Mouse (Mus musculus): ENCODE measurements around the gene Slc9a5. TPM values are rescaled to one million over a fixed set of nuclear protein-coding genes. Genes with fewer than 3 reads are reported as not detected.

Slc9a5 gene
- polyA plus RNA-seq, 1 experiment from 2014 or later: 12.3 TPM

- peaks cover 17% of the 10 kb centered on the region for H3K4me1 ChIP-seq (ENCODE audit: control insufficient read depth, insufficient read depth, low read depth, low read length)
- H3K9me3 ChIP-seq (ENCODE audit: control insufficient read depth, low read length): no peaks in the 10 kb centered on the region
- WGBS: 3% methylated on average over 34 of the region's 34 CpGs
- peak overlapping the region; percentile 53 for H3K9ac ChIP-seq (ENCODE audit: low read depth, low read length)
- H3K27ac ChIP-seq (ENCODE audit: low read depth, low read length): no peak overlapping the region
- H3K4me3 ChIP-seq (ENCODE audit: low read length): peak overlapping the region; percentile 79
- no peaks in the 10 kb centered on the region for H3K36me3 ChIP-seq (ENCODE audit: control insufficient read depth, insufficient read depth, low read length)
- H3K4me2 ChIP-seq (ENCODE audit: low read length): peak overlapping the region; percentile 76
- peaks cover 3% of the 10 kb centered on the region; the same call in 1 of the 2 replicates for H3K27me3 ChIP-seq (replicated peaks; ENCODE audit: control insufficient read depth, insufficient read depth, low read length)
- peak; percentile 1; the same call in 1 of the 2 replicates for ATAC-seq
Measured at GRCm38 (mm10) chr8:105346611-105347427, 1.8 kb upstream of the Slc9a5 start.

- Histone ChIP-seq H3K9ac (ENCODE audit: low read depth, low read length) (peak within 1 kb of the TSS; percentile 85), H3K27me3 (replicated peaks; ENCODE audit: control insufficient read depth, insufficient read depth, low read length) (peaks cover 3% of the 10 kb centered on the region; the same call in 1 of the 2 replicates), H3K4me2 (ENCODE audit: low read length) (peak within 1 kb of the TSS; percentile 76), H3K9me3 (ENCODE audit: control insufficient read depth, low read length) (no peaks in the 10 kb centered on the region), H3K36me3 (ENCODE audit: control insufficient read depth, insufficient read depth, low read length) (no peaks in the 10 kb centered on the region), H3K4me3 (ENCODE audit: low read length) (peak within 1 kb of the TSS; percentile 79), H3K27ac (ENCODE audit: low read depth, low read length) (peak within 1 kb of the TSS; percentile 82), H3K4me1 (ENCODE audit: control insufficient read depth, insufficient read depth, low read depth, low read length) (peaks cover 17% of the 10 kb centered on the region)
- WGBS: under 1% methylated on average over 52 of the region's 53 CpGs
- peak; percentile 89 for ATAC-seq
Measured at GRCm38 (mm10) chr8:105347428-105348221, 1.0 kb upstream of the Slc9a5 start, which contains the start of gene Fhod1. Gene Fhod1, minus strand, starts transcription at chr8:105347953.

- peak overlapping the region; percentile 85 for H3K9ac ChIP-seq (ENCODE audit: low read depth, low read length)
- H3K27me3 ChIP-seq (replicated peaks; ENCODE audit: control insufficient read depth, insufficient read depth, low read length): peaks cover 3% of the 10 kb centered on the region; the same call in 1 of the 2 replicates
- peak overlapping the region; percentile 82 for H3K27ac ChIP-seq (ENCODE audit: low read depth, low read length)
- no peaks in the 10 kb centered on the region for H3K9me3 ChIP-seq (ENCODE audit: control insufficient read depth, low read length)
- peak overlapping the region; percentile 79 for H3K4me3 ChIP-seq (ENCODE audit: low read length)
- peaks cover 17% of the 10 kb centered on the region for H3K4me1 ChIP-seq (ENCODE audit: control insufficient read depth, insufficient read depth, low read depth, low read length)
- peak; percentile 28 for ATAC-seq
- no peaks in the 10 kb centered on the region for H3K36me3 ChIP-seq (ENCODE audit: control insufficient read depth, insufficient read depth, low read length)
- H3K4me2 ChIP-seq (ENCODE audit: low read length): peak overlapping the region; percentile 76
- under 1% methylated on average over 39 of the region's 48 CpGs for WGBS
Measured at GRCm38 (mm10) chr8:105349096-105349771, 591 bp downstream of the Slc9a5 start.

- Histone ChIP-seq H3K4me1 (ENCODE audit: control insufficient read depth, insufficient read depth, low read depth, low read length) (peaks cover 17% of the 10 kb centered on the region), H3K27me3 (replicated peaks; ENCODE audit: control insufficient read depth, insufficient read depth, low read length) (peaks cover 3% of the 10 kb centered on the region; the same call in 1 of the 2 replicates), H3K9ac (ENCODE audit: low read depth, low read length) (peak overlapping the region; percentile 85), H3K4me3 (ENCODE audit: low read length) (peak overlapping the region; percentile 79), H3K27ac (ENCODE audit: low read depth, low read length) (peak overlapping the region; percentile 82), H3K9me3 (ENCODE audit: control insufficient read depth, low read length) (no peaks in the 10 kb centered on the region), H3K4me2 (ENCODE audit: low read length) (peak overlapping the region; percentile 76), H3K36me3 (ENCODE audit: control insufficient read depth, insufficient read depth, low read length) (no peaks in the 10 kb centered on the region)
- no peak for ATAC-seq
- 34% methylated on average over 7 of the region's 7 CpGs for WGBS
Measured at GRCm38 (mm10) chr8:105350186-105350585, 1.5 kb downstream of the Slc9a5 start.

- no peak overlapping the region for H3K9ac ChIP-seq (ENCODE audit: low read depth, low read length)
- peaks cover 7% of the 10 kb centered on the region for H3K4me1 ChIP-seq (ENCODE audit: control insufficient read depth, insufficient read depth, low read depth, low read length)
- no peaks in the 10 kb centered on the region for H3K9me3 ChIP-seq (ENCODE audit: control insufficient read depth, low read length)
- H3K4me2 ChIP-seq (ENCODE audit: low read length): no peak overlapping the region
- H3K4me3 ChIP-seq (ENCODE audit: low read length): no peak overlapping the region
- H3K27ac ChIP-seq (ENCODE audit: low read depth, low read length): no peak overlapping the region
- peaks cover 12% of the 10 kb centered on the region for H3K36me3 ChIP-seq (ENCODE audit: control insufficient read depth, insufficient read depth, low read length)
- no peaks in the 10 kb centered on the region for H3K27me3 ChIP-seq (replicated peaks; ENCODE audit: control insufficient read depth, insufficient read depth, low read length)
- ATAC-seq: no peak
- WGBS: 67% methylated on average over 8 of the region's 8 CpGs
Measured at GRCm38 (mm10) chr8:105353583-105354135, 5.0 kb downstream of the Slc9a5 start.

- no peak overlapping the region for H3K4me2 ChIP-seq (ENCODE audit: low read length)
- H3K4me1 ChIP-seq (ENCODE audit: control insufficient read depth, insufficient read depth, low read depth, low read length): peaks cover 7% of the 10 kb centered on the region
- peaks cover 16% of the 10 kb centered on the region for H3K36me3 ChIP-seq (ENCODE audit: control insufficient read depth, insufficient read depth, low read length)
- H3K4me3 ChIP-seq (ENCODE audit: low read length): no peak overlapping the region
- WGBS: 91% methylated on average over 4 of the region's 4 CpGs
- H3K9ac ChIP-seq (ENCODE audit: low read depth, low read length): no peak overlapping the region
- H3K9me3 ChIP-seq (ENCODE audit: control insufficient read depth, low read length): no peaks in the 10 kb centered on the region
- no peak overlapping the region for H3K27ac ChIP-seq (ENCODE audit: low read depth, low read length)
- no peak for ATAC-seq
- no peaks in the 10 kb centered on the region for H3K27me3 ChIP-seq (replicated peaks; ENCODE audit: control insufficient read depth, insufficient read depth, low read length)
Measured at GRCm38 (mm10) chr8:105354549-105354948, 5.9 kb downstream of the Slc9a5 start.

GRCm38 (mm10) chr8:105355179-105356024 is 6.8 kb downstream of the Slc9a5 start:
- Histone ChIP-seq H3K4me2 (ENCODE audit: low read length) (no peak overlapping the region), H3K4me3 (ENCODE audit: low read length) (no peak overlapping the region), H3K27ac (ENCODE audit: low read depth, low read length) (no peak overlapping the region), H3K36me3 (ENCODE audit: control insufficient read depth, insufficient read depth, low read length) (peaks cover 16% of the 10 kb centered on the region), H3K27me3 (replicated peaks; ENCODE audit: control insufficient read depth, insufficient read depth, low read length) (no peaks in the 10 kb centered on the region), H3K4me1 (ENCODE audit: control insufficient read depth, insufficient read depth, low read depth, low read length) (peaks cover 4% of the 10 kb centered on the region), H3K9ac (ENCODE audit: low read depth, low read length) (no peak overlapping the region), H3K9me3 (ENCODE audit: control insufficient read depth, low read length) (no peaks in the 10 kb centered on the region)
- no peak for ATAC-seq
- 62% methylated on average over 26 of the region's 26 CpGs for WGBS

- Histone ChIP-seq H3K4me1 (ENCODE audit: control insufficient read depth, insufficient read depth, low read depth, low read length) (no peaks in the 10 kb centered on the region; the same call in 1 of the 2 replicates), H3K4me2 (ENCODE audit: low read length) (no peak overlapping the region), H3K9ac (ENCODE audit: low read depth, low read length) (no peak overlapping the region), H3K27ac (ENCODE audit: low read depth, low read length) (no peak overlapping the region), H3K27me3 (replicated peaks; ENCODE audit: control insufficient read depth, insufficient read depth, low read length) (no peaks in the 10 kb centered on the region), H3K4me3 (ENCODE audit: low read length) (no peak overlapping the region), H3K36me3 (ENCODE audit: control insufficient read depth, insufficient read depth, low read length) (peaks cover 16% of the 10 kb centered on the region), H3K9me3 (ENCODE audit: control insufficient read depth, low read length) (no peaks in the 10 kb centered on the region)
- WGBS: 90% methylated on average over 14 of the region's 14 CpGs
- ATAC-seq: no peak
Measured at GRCm38 (mm10) chr8:105356681-105357080, 8.0 kb downstream of the Slc9a5 start.
